Mouse (Mus musculus) heart, adult 2 months (tissue): ENCODE data around the gene Skor1. TPM values are rescaled to one million over a fixed set of nuclear protein-coding genes. Genes with fewer than 3 reads are reported as not detected.

Experiments used
- DNase-seq, 2 experiments: peaks; one replicate each; pipeline ENCODE4 v3.0.0; 2021
- H3K27ac ChIP-seq: fragments of 200-600 bp; 2 replicates; pipeline ENCODE4 v1.8.1; 2022
- H3K27me3 ChIP-seq: fragments of 200-500 bp; 2 replicates; pipeline ENCODE4 v1.6.1; 2012; ENCODE audit warnings: mild to moderate bottlenecking, low read length, inconsistent platforms, mixed read lengths; ENCODE audit not compliant: control insufficient read depth, insufficient read depth
- H3K36me3 ChIP-seq: fragments of 200-500 bp; 2 replicates; pipeline ENCODE4 v1.6.1; 2012; ENCODE audit warnings: low read length, inconsistent platforms; ENCODE audit not compliant: control insufficient read depth, insufficient read depth
- H3K4me1 ChIP-seq: fragments of 200-500 bp; 2 replicates; pipeline ENCODE4 v1.6.1; 2011; ENCODE audit warnings: low read length; ENCODE audit not compliant: control insufficient read depth, insufficient read depth
- H3K4me3 ChIP-seq: fragments of 200-600 bp; 2 replicates; pipeline ENCODE4 v1.8.1; 2022
- H3K79me2 ChIP-seq: fragments of 200-500 bp; replicated peaks from 2 replicates; pipeline ENCODE4 v1.6.1; 2012; ENCODE audit warnings: mild to moderate bottlenecking, inconsistent platforms, low read length, moderate library complexity, mixed read lengths; ENCODE audit not compliant: control insufficient read depth, insufficient read depth
- H3K9ac ChIP-seq: fragments of 200-500 bp; 2 replicates; pipeline ENCODE4 v1.6.1; 2012; ENCODE audit warnings: low read depth, mild to moderate bottlenecking, control low read depth, inconsistent platforms, low read length, mixed read lengths
- CTCF ChIP-seq: fragments of 200-600 bp; IDR thresholded peaks from 2 replicates; pipeline ENCODE4 v1.8.1; 2022; ENCODE audit warnings: antibody characterized with exemption, mild to moderate bottlenecking, moderate library complexity
- EP300 ChIP-seq: fragments of 200-500 bp; IDR thresholded peaks from 2 replicates; pipeline ENCODE4 v1.6.1; 2011; ENCODE audit warnings: low read depth, low read length, control low read depth; ENCODE audit not compliant: insufficient read depth
- POLR2A ChIP-seq: fragments of 200-500 bp; IDR thresholded peaks from 2 replicates; pipeline ENCODE4 v1.6.1; 2011; ENCODE audit warnings: mild to moderate bottlenecking, low read depth, low read length, control low read depth; ENCODE audit not compliant: insufficient read depth
- WGBS: fragments of 180-500 bp; shearing (Covaris S2); methylation state at CpG from one replicate; pipeline ENCODE4 v1.1.7; 2018; 5-methylcytosine and 5-hydroxymethylcytosine counted together
- intact Hi-C: fragments of 180-260 bp; cut with DNase I; formaldehyde crosslinking; loops from one replicate; pipeline ENCODE4 v1.15.1; 2025
- polyA plus RNA-seq: library from polyadenylated mRNA; depleted of rRNA; stranded (reverse); fragments of >200 nt; gene quantifications from 2 replicates; pipeline ENCODE4 v1.2.3, GENCODE M21; 2012
- total RNA-seq, 2 experiments: library from RNA; stranded (reverse); gene quantifications; 2 replicates each; pipeline ENCODE4 v1.2.3; 2021

Gene Skor1
- total and polyA plus RNA-seq, 3 experiments, result 0.04 to 0.10 (median 0.07) TPM

- TF ChIP-seq POLR2A (no peak), CTCF (no peak), EP300 (no peak)
- WGBS, result 61% methylated on average over 8 of the region's 8 CpGs
- no peaks in the 10 kb centered on the region for H3K79me2 ChIP-seq
- no peak overlapping the region for H3K4me3 ChIP-seq
- H3K9ac ChIP-seq, result no peak overlapping the region
- no peaks in the 10 kb centered on the region for H3K27me3 ChIP-seq
- intact Hi-C loops, result no loop called here
- no peak for DNase-seq
- H3K27ac ChIP-seq, result no peak overlapping the region
- H3K4me1 ChIP-seq, result no peaks in the 10 kb centered on the region
- H3K36me3 ChIP-seq, result no peaks in the 10 kb centered on the region
Measured at GRCm38 (mm10) chr9:63178296-63178695, 29.5 kb upstream of the Skor1 start.

GRCm38 (mm10) chr9:63174001-63174721 is 25.4 kb upstream of the Skor1 start:
- H3K4me1 ChIP-seq, result no peaks in the 10 kb centered on the region
- H3K27ac ChIP-seq, result no peak overlapping the region
- no peak for DNase-seq
- no peaks in the 10 kb centered on the region for H3K79me2 ChIP-seq
- H3K9ac ChIP-seq, result no peak overlapping the region
- TF ChIP-seq EP300 (no peak), POLR2A (no peak), CTCF (no peak)
- no peak overlapping the region for H3K4me3 ChIP-seq
- H3K27me3 ChIP-seq, result no peaks in the 10 kb centered on the region
- no peaks in the 10 kb centered on the region for H3K36me3 ChIP-seq
- WGBS, result 86% methylated on average over 8 of the region's 8 CpGs
- intact Hi-C loops, result no loop called here

- no peak overlapping the region for H3K4me3 ChIP-seq
- WGBS, result 30% methylated on average over 2 of the region's 2 CpGs
- H3K79me2 ChIP-seq, result no peaks in the 10 kb centered on the region
- no peak overlapping the region for H3K9ac ChIP-seq
- TF ChIP-seq EP300, result no peak
- TF ChIP-seq POLR2A, result no peak
- no peak for TF ChIP-seq CTCF
- no peak overlapping the region for H3K27ac ChIP-seq
- no peaks in the 10 kb centered on the region for H3K27me3 ChIP-seq
- no peak for DNase-seq
- intact Hi-C loops, result no loop called here
- no peaks in the 10 kb centered on the region for H3K36me3 ChIP-seq
- no peaks in the 10 kb centered on the region for H3K4me1 ChIP-seq
Measured at GRCm38 (mm10) chr9:63171951-63172350, 23.2 kb upstream of the Skor1 start.

- 83% methylated on average over 1 of the region's 1 CpGs for WGBS
- no peak for TF ChIP-seq EP300
- 0 out of 2 replicates have a peak, but pooled peaks have one; percentile 17 for TF ChIP-seq CTCF
Measured at GRCm38 (mm10) chr9:63169127-63169526, 20.4 kb upstream of the Skor1 start.

GRCm38 (mm10) chr9:63165070-63165469 is 16.3 kb upstream of the Skor1 start:
- no peaks in the 10 kb centered on the region for H3K36me3 ChIP-seq
- H3K79me2 ChIP-seq, result no peaks in the 10 kb centered on the region
- H3K9ac ChIP-seq, result no peak overlapping the region
- no peaks in the 10 kb centered on the region for H3K27me3 ChIP-seq
- intact Hi-C loops, result no loop called here
- H3K4me3 ChIP-seq, result no peak overlapping the region
- no peak overlapping the region for H3K27ac ChIP-seq
- H3K4me1 ChIP-seq, result no peaks in the 10 kb centered on the region
- 64% methylated on average over 9 of the region's 9 CpGs for WGBS
- no peak for DNase-seq
- TF ChIP-seq CTCF (no peak), POLR2A (no peak), EP300 (no peak)

More at GRCm38 (mm10) chr9:63169127-63169526, 20.4 kb upstream of the Skor1 start:
- intact Hi-C loops, result no loop called here
- Histone ChIP-seq H3K4me3 (no peak overlapping the region), H3K27ac (no peak overlapping the region), H3K9ac (no peak overlapping the region), H3K27me3 (no peaks in the 10 kb centered on the region), H3K36me3 (no peaks in the 10 kb centered on the region), H3K79me2 (no peaks in the 10 kb centered on the region), H3K4me1 (no peaks in the 10 kb centered on the region)
- no peak for DNase-seq

- H3K27me3 ChIP-seq, result no peaks in the 10 kb centered on the region
- no peaks in the 10 kb centered on the region for H3K36me3 ChIP-seq
- H3K9ac ChIP-seq, result no peak overlapping the region
- no peak overlapping the region for H3K27ac ChIP-seq
- TF ChIP-seq CTCF, result no peak
- TF ChIP-seq POLR2A, result no peak
- TF ChIP-seq EP300, result no peak
- H3K79me2 ChIP-seq, result no peaks in the 10 kb centered on the region
- intact Hi-C loops, result no loop called here
- DNase-seq, result no peak
- H3K4me1 ChIP-seq, result no peaks in the 10 kb centered on the region
- WGBS, result 80% methylated on average over 8 of the region's 8 CpGs
- H3K4me3 ChIP-seq, result no peak overlapping the region
Measured at GRCm38 (mm10) chr9:63163756-63164155, 15.0 kb upstream of the Skor1 start.
